Mouse (Mus musculus): ENCODE data around the gene Stmn1.

GRCm38 (mm10) chr4:134439119-134439518 is 29.0 kb upstream of the Stmn1 start:
- TF ChIP-seq CTCF (IDR thresholded peaks at IDR 0.05; ENCODE audit: extremely low read depth, insufficient read depth, low read length) (no peak), POLR2A (IDR thresholded peaks at IDR 0.05; ENCODE audit: extremely low read depth, insufficient read depth, low read length) (0 out of 2 replicates have a peak, but pooled peaks have one; percentile 21)

All from cortical plate, adult 2 months (tissue).